Mouse (Mus musculus): ENCODE measurements around the gene Pdcl.

Gene Pdcl

GRCm38 (mm10) chr2:37358633-37359540, at the start of gene Pdcl:
TSS of gene Pdcl (minus strand) at chr2:37359332.
- DNase-seq (ENCODE audit: low spot score in 2 of 2) = peak; percentile 76 to 81

DNA sequence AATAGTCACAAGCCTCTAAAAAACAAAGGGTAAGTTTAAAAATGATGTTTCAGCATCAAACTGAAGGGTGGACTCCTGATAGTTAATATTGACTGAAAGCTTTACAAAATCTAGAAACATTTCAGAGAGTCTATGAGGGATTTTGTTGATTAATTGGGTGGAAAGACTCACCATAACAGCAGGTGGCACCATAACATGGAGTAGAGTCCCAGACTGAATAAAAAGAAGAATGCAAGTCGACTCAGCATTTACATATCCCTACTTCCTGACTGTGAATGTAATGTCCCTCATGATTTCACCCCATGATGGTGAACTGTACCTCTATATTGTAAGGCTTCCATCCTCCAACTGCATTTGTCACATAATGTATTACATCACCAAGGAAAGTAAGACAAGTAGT, 36.4 kb upstream of the Pdcl start:
- no peak for DNase-seq (ENCODE audit: low spot score in 2 of 2)

GRCm38 (mm10) chr2:37382921-37383320, 23.8 kb upstream of the Pdcl start:
- DNase-seq (ENCODE audit: low spot score in 2 of 2) = no peak

DNA sequence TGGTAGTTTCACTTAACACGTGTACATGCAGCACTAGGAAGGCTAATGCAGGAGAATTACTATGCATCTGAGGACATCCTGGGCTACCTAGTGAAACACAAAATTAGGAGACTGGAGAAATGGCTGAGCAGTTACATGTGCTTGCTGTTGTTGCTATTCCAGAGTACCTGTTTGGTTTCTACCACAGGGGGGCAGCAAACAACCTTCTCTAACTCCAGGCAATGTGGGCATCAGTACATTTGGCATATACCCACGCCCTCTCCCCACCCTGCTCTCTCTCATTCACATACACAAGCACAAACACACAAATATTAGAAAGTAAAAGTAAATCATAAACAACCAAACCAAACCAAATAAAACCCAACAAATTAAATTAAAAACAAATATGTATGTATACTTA, 21.1 kb upstream of the Pdcl start:
- peak; percentile 14 to 60 for DNase-seq (ENCODE audit: low spot score in 2 of 2)

DNA sequence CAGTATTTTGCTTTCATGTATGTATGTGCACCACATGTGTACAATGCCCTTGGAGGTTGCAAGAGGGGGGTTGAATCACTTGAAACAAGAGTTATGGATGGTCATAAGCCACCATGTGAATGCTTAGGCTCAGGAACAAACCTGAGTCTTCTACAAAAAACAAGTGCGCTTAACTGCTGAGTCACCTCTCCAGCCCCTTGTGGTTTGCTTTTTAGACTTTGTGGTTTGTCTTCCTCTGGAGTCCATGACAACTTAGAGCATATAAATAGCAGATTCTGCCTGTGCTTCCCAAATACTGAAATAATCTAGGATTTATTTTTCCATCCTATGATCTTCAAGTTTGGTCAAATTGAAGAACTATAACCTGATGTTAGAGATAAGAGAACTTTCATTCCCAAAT, 16.9 kb upstream of the Pdcl start:
- no peak for DNase-seq (ENCODE audit: low spot score in 2 of 2)

- DNase-seq (ENCODE audit: low spot score in 2 of 2) = no peak
Observed at GRCm38 (mm10) chr2:37370651-37371050, 11.5 kb upstream of the Pdcl start.

GRCm38 (mm10) chr2:37359908-37360307, 776 bp upstream of the Pdcl start:
- DNase-seq (ENCODE audit: low spot score in 2 of 2) = no peak

GRCm38 (mm10) chr2:37355571-37355970, 3.6 kb downstream of the Pdcl start:
- no peak for DNase-seq (ENCODE audit: low spot score in 2 of 2)

- no peak for DNase-seq (ENCODE audit: low spot score in 2 of 2)
Observed at GRCm38 (mm10) chr2:37351671-37352070, 7.5 kb downstream of the Pdcl start.

DNA sequence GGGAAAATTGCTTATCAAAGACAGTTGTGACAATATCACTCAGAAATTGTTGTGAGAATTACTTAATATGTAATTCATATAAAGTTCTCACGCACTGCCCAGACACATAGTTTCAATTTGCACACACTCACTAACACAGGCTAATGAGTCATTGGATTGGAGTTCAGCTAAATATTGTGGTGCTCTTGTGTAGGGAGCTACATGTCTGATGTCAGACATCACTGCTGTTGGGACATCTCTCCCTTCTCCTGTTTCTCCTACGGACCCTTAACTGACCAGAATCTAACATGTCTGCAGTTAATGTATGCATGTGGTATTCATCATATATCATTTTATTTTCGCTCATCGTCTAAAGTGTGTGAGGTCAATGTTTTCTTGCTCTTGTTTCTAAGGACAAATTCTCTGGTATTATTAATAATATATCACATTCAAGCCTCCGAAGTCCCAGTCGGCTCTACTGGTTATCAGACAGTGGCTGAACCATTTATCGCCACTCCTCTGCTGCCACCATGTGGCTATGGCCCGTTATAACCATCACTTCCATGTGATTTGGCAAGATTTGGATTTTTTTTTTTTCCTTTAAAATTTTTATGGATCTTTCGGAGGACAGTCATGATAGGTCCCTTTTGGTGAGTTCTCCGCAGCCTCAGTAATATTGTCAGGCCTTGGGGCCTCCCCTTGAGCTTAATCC, 20.5 kb downstream of the Pdcl start:
- no peak for DNase-seq (ENCODE audit: low spot score in 2 of 2)

DNA sequence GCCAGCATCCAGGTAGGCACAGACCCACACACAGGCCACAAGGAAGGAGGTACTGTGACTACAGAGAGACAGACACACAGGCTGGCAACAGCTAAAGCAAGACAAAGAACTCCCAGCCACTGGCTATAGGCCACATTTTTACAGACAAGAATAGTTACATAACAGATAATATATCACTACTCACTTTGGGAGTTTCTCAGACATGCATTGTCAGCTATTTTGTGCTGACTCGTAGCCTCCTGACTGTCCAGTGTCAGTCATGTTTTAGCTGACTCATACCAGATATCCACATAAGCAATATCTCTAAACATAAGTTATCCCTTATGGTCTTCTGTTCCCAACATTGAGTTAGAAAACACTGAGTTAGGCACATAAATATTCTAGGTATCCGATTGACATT, 25.8 kb downstream of the Pdcl start:
- DNase-seq (ENCODE audit: low spot score in 2 of 2) = no peak

DNA sequence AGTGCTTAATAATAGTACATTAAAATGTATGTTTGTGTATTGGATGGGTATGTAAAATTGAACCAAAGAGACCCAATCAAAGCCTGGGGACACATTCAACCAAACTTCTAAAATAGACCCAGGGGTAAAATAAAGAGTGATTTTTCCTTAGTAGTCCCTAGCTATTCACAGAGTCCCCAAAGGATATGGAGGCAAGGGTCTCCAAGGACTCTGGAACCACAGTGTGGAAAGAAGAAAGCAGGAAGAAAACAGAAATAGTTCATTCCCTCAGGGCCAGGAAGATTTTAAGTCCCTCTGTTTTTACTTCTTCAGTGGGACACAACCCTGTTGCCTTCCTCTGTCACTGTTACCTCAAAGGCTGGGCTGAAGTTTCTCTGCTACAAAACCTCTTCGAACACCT, 32.9 kb downstream of the Pdcl start, which contains the start of gene Olfr368:
Gene Olfr368 (plus strand): TSS at position 301 of the 400 bp plus-strand sequence.
- DNase-seq (ENCODE audit: low spot score in 2 of 2) = no peak

Data from spleen, postnatal 14 days (tissue).